Mouse (Mus musculus): ENCODE data around the gene Tomm6.

Tomm6 gene

GRCm38 (mm10) chr17:47651953-47652352 is 36.2 kb downstream of the Tomm6 start:
- DNase-seq (ENCODE audit: low read depth): no peak

GRCm38 (mm10) chr17:47648966-47649365 is 39.2 kb downstream of the Tomm6 start:
- no peak for DNase-seq (ENCODE audit: low read depth)

GRCm38 (mm10) chr17:47646683-47647082 is 41.5 kb downstream of the Tomm6 start:
- peak; percentile 76 for DNase-seq (ENCODE audit: low read depth)

GRCm38 (mm10) chr17:47642992-47643391 is 45.2 kb downstream of the Tomm6 start:
- DNase-seq (ENCODE audit: low read depth): peak; percentile 50
